Mouse (Mus musculus) ovary, adult 18-20 months (tissue): ENCODE results near the gene Slc18a2.

Experiments
- DNase-seq: peaks from one replicate; pipeline ENCODE4 v3.0.0; 2022; ENCODE audit warnings: low spot score, mixed read lengths

The Slc18a2 gene

DNA sequence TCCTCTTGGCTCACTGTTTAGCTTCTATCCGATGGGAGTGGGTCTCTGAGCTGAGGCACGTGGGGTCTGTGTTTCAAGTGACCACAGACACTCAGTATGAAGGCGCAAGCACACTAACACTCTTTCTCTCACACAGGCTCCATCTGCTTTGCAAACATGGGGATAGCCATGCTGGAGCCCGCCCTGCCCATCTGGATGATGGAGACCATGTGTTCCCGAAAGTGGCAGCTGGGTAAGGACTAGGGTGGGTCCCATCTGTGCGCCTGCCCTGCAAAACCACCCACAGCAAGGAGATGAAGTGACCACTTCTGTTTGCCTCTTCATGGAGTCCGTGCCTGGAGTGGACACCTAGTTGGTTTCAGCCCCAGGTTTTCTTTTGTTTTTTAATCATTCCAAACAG is 15.7 kb downstream of the Slc18a2 start:
- DNase-seq = no peak

DNA sequence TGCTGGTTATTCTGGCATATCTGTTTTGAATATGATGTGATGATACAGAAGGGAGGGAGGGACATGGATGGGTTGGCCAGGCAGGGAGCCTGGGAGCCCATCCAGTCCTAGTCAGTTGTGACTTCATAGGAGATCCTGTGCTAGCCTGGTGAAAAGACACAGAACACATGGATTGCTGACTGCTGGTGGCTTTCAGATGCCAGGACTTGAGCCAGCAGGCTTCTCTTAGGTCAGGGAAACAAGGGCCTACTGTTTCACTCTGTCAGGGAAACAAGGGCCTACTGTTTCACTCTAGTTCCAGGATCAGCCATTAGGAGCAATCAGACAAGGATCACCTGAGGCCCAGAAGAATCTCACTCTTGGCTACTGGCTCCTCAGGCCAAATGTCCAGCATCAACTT is 20.1 kb downstream of the Slc18a2 start:
- DNase-seq = no peak

DNA sequence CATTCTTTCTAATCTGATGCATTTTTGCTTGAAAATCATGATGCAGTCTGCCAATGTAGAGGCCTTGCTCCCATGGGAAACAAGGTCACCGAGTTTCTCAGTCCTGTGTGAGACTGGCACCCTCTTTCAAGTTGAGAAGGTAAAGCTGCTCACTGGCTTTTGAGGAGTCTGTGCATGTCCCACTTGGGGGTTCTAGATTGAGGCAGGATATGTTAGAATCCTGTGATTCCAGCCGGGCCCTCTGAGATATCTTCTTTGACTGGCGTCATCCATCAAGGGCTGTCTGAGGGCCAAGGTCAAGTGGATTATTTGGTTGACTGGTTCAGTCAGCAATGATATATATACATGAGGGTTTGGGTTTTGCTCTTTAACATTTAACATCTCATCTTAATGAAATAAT is 21.3 kb downstream of the Slc18a2 start:
- DNase-seq = no peak

DNA sequence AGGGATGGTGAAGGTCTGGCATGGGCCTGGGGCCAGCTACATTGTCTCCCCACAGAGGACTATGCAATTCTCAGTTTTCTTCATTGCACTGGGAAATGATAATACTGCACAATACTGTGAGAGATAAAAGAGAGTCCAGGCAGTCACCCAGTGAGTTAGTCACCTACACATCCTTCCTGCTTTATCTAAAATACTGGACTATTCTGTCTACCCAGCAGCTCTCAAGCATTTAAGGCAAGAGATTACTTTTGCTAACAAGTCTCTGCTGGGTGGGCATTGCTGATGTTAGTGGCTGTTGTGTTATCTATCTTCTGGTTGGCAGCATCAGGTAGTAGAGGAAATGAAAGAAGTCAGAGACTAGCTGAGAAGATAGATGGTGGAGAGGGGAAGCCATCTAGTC is 28.3 kb downstream of the Slc18a2 start:
- DNase-seq = no peak

DNA sequence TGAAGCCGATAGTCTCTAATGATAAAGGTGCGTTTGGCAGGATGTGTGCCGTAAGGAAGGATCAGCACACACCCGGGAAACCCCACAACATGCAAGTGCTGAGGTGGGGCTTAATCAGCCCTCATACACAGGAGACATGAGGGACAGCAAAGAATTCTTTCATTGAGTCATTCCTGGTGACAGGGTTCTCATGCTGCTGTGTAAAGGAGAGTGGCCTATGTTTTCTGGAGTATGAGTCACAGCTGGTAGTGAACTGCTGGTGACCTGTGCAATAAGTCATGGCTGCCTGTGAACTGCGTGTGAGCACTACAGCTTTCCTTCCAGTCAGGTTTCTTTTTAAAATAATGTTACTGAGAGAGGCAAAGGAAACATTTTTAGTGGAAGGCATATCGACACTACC is 29.1 kb downstream of the Slc18a2 start:
- no peak for DNase-seq

DNA sequence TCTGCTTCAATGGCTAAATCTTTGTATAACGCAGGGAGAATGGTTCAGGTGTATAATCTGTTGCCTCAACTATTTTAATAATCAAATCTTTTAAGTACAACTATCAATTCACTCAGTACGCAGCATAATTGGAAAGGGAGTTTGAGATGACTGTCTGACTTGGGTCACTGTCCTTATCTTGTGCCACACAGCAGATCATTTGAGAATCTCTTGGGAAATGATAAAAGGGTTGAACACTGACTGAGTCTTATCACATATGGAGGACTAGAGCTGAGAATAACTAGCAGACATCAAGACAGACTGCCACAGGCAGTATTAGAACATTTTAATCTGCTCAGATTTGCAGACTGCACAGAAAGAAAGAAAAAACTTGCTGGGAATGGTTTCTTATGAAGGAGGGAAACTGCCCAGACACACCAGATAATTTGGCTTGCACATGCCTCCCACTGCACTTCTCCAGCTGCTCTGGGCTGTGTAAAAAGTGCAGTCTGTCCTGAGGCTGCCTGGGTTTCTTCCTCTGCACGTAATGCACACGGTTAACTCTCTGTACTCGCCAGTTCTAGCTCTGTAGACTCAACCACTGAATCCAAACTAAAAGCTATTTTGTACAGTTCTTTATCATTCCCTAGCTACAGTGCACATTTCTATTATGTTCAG is 31.6 kb downstream of the Slc18a2 start:
- DNase-seq = no peak

DNA sequence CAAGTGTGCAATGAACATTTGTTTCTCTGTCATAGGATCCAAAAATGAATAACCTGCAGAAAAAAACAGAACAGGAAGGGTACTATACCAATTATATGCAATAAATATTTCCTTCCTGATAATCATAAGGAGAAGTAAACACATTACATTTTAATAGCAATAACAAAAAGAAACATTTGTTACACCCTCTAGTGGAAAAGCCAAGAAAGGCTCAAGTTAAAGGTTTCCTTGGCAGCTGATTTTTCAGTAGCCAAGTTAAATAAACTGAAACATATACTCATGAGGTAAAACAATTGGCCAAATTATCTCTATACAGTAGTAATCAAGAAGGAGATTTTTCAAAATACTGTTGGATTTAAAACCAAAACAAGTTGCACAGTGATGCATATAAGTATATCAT is 54.6 kb downstream of the Slc18a2 start:
- DNase-seq = no peak

DNA sequence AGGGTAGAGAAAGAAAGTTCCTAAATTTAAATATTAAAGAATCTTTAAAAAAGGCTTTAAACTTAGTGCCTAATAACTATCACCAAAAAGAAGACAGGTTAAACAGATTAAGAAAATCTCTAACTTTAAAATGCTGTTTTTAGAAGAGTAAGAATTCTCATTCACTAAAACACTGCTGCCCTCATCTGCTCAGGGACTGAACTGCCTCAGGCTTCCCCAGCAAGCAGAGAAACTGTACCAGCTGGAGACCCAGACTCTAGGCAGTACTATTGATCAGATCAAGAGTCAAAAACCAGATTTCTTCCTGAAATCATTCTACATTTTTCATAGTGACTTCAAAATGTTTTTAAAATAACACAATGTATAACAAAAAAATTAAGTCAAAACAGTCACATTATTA is 55.9 kb downstream of the Slc18a2 start:
- no peak for DNase-seq

DNA sequence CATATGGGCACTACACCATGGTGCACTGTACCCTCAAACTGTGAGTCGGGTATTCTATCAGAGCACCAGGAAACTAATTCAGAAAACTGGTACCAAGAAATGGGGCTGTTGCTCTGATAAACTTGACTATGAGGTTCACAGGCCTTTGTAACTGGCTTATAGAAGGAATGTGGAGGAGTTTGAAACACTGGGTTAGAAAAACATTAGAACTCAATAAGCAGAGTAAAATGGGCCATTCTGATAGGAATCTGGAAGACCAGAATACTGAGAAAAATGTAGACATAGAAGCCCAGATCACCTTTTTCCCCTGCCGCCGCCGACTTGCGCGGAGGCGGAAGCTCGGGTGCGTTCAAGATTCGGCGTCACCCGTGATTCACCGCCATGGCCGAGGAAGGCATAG is 61.3 kb downstream of the Slc18a2 start, which contains the start of gene Rps12-ps3:
Gene Rps12-ps3 (plus strand): TSS at position 301 of the 400 bp plus-strand sequence.
- DNase-seq = no peak

DNA sequence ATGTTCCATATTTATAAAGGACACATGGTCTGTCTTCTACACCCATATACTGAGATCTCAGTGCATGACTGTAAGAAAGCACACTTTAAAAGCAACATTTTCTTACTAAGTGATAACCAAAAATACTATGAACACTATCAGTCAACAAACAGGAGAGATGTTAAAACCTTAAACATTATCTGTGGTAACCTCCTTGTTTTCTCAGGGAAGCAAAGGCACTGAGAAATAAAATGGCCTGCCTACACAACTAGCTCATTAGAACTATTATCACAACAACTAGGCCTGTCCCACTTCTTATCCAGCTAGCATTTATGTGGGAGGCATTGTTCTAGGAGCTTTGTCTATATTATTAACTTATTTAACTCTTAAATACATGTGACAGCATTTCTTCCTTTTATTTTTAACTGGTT is 70.1 kb downstream of the Slc18a2 start:
- DNase-seq = no peak

DNA sequence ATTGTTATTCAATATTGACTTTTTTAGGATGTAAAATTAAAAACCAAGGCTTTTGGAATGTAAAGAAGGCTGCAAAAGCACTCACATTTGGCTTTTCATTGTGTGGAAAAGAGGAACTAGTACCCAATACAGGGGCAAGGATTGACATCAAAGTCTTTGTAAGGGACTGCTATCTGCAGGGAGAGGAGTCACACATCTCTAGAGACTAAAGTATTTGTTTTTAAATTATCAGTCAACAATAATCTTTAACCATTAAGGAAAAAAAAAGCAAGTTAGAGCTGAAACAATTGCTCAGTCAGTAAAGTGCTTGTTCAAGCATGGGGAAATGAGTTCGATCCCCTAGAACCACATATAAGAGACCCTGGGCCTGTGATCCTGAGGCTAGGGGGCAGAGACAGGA is 76.0 kb downstream of the Slc18a2 start:
- no peak for DNase-seq

DNA sequence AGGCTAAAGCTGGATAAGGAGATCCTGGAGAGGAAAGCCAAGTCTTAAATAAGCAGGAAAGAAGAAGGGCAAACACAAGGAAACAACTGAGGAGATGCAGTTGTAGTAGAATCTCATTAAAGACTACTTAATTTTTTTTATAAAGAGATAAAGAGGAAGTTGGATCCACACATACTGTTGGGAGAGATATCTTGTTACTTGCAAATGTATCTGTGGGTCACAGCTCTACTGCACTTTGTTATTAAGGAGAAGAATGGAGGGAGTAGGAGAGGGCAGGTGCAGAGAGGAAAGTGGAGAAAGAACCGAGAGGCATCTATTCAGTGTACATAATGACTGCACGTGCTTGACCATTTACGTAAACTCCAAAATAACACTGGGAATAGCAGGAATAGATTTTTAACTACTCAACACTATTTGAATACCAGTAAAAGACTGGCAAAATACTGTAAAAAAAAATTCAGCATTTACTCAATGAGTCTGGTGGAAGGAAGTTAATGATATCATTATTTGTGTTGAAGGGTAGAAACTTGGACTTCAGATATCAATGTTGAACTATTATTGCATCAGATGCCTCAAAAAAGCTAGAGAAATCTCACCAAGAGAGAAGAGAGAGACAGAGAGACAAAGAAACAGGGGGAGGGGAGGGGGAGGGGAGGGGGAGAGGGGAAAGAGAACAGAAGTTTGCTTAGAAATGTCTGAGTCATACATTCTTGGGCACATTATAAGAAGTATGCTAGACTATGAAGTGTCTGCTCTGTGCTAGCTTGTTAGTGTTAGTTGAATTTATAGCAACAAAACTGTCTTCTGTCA is 77.4 kb downstream of the Slc18a2 start:
- DNase-seq = no peak

DNA sequence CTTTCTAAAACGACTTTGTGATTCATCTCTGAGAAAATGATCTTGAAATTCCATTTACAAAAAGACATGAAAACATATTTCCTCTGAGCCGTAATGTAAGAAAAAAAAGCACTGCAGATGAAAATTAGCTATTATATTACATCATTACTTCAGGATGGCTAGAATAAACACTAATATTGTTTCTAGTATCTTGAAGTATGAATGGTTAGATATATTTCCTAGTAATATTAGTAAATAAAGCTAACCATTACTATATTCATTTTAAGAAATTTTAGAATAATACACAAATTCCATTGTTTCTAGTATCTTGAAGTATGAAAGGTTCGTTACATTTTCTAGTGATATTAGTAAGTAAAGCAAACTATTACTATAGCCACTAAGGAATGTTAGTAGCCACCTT is 79.2 kb downstream of the Slc18a2 start:
- DNase-seq = no peak

DNA sequence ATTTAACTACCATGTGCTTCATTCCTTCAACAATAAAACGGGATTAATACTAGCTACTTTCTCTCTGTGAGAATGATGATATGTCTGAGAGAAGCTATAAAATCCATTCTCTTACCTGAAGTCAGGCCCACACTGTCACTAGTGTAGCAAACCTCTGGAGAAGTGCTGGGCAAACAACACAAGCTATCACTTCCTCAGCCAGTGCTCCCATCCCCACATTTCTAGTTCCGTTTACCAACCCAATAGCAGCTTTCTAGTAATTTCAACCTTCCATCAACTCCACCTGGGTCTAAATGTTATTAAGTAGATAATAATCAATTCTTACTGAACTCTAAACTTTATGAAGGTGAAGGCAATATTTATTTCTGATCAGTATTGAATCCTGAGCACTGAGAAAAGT is 82.3 kb downstream of the Slc18a2 start:
- DNase-seq = no peak

DNA sequence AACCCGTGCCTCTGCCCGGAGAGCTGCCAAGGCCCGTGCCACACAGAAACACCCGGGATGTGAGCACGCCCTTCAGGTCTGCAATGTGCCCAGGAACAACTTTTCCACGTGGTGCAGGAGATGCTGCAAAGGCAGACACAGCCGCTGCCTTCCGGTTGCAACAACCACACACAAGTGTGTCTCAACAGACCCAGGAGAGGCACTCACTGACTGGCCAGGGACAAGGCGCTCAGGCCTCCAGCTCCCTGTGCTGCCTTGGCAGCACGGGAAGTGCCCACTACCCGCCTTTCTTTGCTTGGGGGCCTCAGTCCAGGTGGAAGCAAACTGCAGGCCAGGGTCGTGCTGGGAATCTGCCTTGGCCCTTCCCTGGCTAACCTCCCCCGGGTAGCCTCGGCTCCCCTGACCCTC is 83.6 kb downstream of the Slc18a2 start:
- DNase-seq = no peak

DNA sequence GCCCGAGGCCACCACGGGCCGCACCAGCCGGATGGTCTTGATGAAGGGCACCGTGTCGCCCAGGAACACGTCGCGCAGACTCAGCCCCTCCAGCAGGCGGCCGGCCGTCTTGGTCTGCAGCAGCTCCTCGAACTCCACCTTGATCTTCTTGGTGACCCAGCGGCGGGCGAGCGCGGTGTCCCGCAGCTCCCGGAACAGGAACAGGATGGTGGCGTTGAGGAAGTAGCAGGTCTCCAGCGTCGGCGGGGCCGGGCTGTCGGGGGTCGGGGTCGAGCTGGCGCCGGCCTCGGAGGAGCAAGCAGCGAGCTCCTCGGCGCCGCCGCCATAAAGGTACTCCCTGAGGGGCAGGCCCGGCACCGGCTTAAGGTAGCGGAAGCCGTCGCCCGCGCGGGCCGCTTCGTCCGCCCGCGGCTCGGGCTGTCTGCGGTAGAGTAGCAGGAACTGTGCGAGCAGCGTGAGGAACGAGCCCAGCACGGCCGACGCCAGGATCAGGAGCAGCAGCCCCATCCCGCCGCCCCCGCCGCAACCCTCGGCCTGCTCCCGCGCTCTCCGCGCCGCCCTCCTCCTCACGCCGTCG is 84.5 kb downstream of the Slc18a2 start:
- DNase-seq = peak; percentile 14
